Mouse (Mus musculus) myocyte (in vitro differentiated cells): Measurements from ENCODE around the gene Gins3.

Experiments
- POLR2A ChIP-seq: IDR thresholded peaks from one replicate; pipeline ENCODE4 v1.6.1; 2011; ENCODE audit warnings: low read depth, mild to moderate bottlenecking, control low read depth, moderate library complexity; ENCODE audit not compliant: insufficient read length
- POLR2AphosphoS2 ChIP-seq: IDR thresholded peaks from one replicate; pipeline ENCODE4 v1.6.1; 2011; ENCODE audit warnings: low read depth, control low read depth; ENCODE audit not compliant: insufficient read length
- REST ChIP-seq: IDR thresholded peaks from one replicate; pipeline ENCODE4 v1.6.1; 2011; ENCODE audit warnings: mild to moderate bottlenecking, control low read depth, moderate library complexity; ENCODE audit not compliant: insufficient read depth, insufficient read length
- TCF12 ChIP-seq: IDR thresholded peaks from one replicate; pipeline ENCODE4 v1.6.1; 2011; ENCODE audit warnings: mild to moderate bottlenecking, control low read depth; ENCODE audit not compliant: poor library complexity, insufficient read depth, severe bottlenecking

- TF ChIP-seq POLR2A = no peak
- no peak for TF ChIP-seq REST
- TF ChIP-seq POLR2AphosphoS2 = no peak
- TF ChIP-seq TCF12 = no peak
These were observed 45.9 kb upstream of the Gins3 start for GRCm38 (mm10) chr8:95587339-95587738.
